Mouse (Mus musculus): Measurements from ENCODE around the gene Ccng1.

The Ccng1 gene

DNA sequence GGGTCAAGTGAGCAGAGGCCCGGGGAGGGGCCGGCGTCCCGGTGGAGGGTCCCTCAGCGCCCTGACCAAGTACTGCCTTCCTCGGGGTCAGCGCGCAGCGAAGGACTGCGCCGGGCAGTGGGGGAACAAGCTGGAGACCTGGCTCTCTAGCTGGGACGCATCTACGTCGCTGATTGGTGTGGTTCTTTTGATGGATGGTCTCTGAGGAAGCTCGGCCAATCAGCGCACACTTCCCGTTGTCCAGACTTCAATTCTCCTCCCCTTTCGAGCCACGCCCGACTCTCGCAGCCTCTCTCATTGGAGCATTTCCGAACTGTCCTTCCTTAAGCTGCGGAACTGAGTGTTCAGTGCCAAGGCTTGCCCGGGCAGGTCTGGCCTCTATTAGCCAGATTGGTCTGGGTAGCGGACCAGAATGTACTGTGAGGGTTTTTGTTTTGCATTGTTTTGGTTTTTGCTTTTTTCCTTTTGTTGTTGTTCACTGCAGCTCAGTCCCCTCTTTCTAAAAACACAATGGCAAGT lies at the start of gene Ccng1:
Ccng1 (minus strand) TSS at position 203 of the 519 bp plus-strand sequence.
- ChIA-PET CTCF (interaction anchor here in 2 of 4 experiments (0.8 to 1.0 kb wide), 2 partner anchors 18 to 22 kb away, joined by 3 read pairs; partner anchors contain the start of genes Hmmr (in 1 of the 2) and Nudcd2 (in 1 of the 2)), POLR2A (interaction anchor here (0.7 to 12.7 kb wide), 77 partner anchors 10 to 1356 kb away, joined by 3 to 290 read pairs (median 5); partner anchors contain the start of genes Hmmr (in 4 of the 4), Nudcd2 (in 4 of the 4) and Mat2b (in 3 of the 4))

DNA sequence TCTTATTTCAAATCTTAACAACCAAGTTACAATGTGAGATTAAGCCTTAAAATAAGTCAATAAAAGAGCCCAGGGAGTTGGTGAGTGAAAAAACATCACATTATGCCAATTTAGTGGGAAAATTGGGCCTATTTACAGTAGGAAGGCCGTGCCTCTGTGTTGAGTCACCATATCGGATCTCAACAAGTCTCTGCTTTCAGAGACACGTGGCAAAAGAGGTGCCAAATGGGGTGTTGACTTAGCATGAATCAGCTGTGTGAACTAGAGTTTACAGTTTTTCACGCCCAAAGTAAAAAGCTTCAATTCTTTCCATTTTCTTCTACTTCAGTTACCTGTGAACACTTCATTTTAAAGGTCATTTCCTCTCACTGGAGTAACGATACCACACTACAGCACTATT lies 35.2 kb upstream of the Ccng1 start:
- CTCF ChIA-PET, result no interaction called here
- POLR2A ChIA-PET, result interaction anchor here in 1 of 4 experiments (0.6 kb wide), 1 partner anchor 106 kb away, joined by 3 read pairs; no protein-coding TSS in a partner anchor

DNA sequence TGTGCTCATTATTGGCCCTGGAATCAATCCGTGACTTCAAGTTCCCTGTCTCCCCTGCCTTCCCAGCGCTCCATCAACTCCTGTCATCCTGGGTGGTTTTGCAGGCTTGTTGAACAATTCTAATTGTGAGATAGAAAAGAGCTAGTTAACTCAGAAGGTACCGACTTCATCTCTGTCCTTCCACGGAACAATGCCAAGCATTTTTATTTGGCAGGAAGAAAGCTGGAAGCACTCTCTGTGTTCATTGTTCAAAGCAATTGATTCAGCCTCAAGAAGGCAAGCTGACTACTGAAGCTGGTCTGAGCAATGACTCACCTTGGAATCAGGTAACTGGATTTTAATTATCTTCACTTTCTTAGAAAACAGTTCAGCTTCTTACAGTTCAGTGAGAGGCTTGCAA lies 34.6 kb upstream of the Ccng1 start:
- CTCF ChIA-PET, result no interaction called here

DNA sequence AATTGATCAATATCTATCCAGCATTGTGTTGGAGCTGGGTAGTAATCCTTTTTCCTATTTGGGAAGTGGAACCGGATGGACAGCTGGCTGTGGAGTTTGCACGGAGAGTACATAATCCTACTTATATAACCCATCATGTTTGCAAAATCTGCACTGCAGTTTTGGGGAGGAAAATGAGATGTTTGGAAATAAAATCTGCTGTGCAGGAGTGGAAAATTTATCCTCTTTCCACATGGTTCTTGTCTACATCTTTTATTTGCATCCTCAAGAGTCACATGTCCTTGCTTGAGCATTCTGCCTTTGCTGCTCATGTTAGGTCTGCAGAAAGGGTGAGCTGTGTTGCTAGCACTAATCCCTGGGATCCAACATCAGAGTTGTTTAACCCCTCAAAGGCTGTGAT lies 31.8 kb upstream of the Ccng1 start:
- ChIA-PET POLR2A (no interaction called here), CTCF (no interaction called here)

More for the DNA sequence above, 34.6 kb upstream of the Ccng1 start:
- POLR2A ChIA-PET, result interaction anchor here in 1 of 4 experiments (0.6 kb wide), 1 partner anchor 105 kb away, joined by 3 read pairs; no protein-coding TSS in a partner anchor

DNA sequence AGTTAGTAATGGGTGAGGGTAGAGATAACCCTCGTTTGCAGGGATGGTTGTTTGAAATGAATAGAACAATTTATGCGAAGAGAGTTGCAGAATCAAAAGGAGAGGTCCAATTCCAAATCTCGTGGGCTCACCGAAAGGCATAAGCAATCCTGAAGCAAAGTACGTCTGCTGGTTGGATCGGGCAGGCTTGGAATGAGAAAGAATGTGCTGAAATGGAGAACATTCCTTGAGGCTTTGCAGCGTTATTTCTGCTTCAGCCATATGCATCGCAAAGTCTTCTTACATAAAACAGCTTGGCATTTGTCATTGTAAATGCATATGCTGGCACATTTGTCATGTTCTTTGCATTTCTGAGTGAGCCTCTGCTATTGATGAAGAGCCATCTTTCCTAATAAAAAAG lies 29.2 kb upstream of the Ccng1 start:
- CTCF ChIA-PET, result no interaction called here
- POLR2A ChIA-PET, result no interaction called here

DNA sequence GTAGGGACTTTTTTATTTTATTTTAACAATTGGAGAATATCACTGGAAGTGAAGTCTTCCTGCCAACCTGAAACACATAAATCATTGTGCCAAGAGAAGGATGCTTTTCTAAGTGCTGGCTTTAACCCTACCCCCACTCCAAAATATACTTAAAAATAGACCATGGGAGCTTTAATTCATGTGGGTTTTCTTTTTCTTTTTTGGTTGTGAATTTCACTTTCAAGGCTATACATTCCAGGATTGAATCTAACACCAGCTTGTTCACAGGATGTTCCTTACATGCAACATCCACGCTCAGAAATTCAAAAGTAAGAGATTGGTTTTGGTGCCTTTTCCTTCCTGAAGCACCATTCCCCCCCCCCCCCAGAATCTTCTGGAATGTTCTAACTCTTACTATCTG lies 28.2 kb upstream of the Ccng1 start:
- ChIA-PET POLR2A (interaction anchor here in 1 of 4 experiments (0.6 kb wide), 1 partner anchor 893 kb away, joined by 3 read pairs; no protein-coding TSS in a partner anchor), CTCF (no interaction called here)

DNA sequence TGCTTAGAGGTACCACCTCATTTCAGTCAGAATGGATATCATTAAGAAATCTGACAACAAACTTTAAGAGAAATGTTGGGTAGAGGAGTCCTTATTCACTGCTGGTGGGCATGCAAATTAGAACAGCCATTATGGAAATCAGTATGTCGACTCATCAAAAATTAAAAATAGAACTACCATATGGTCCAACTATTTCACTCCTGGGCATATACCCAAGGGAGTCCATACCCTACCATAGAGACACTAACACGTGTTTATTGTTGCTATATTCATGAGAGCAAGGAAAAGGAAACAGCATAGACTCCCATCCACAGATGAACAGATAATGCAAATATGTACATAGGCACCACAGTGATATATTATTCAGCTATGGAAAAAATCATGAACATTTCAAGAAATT lies 26.7 kb upstream of the Ccng1 start:
- CTCF ChIA-PET, result no interaction called here
- POLR2A ChIA-PET, result no interaction called here

DNA sequence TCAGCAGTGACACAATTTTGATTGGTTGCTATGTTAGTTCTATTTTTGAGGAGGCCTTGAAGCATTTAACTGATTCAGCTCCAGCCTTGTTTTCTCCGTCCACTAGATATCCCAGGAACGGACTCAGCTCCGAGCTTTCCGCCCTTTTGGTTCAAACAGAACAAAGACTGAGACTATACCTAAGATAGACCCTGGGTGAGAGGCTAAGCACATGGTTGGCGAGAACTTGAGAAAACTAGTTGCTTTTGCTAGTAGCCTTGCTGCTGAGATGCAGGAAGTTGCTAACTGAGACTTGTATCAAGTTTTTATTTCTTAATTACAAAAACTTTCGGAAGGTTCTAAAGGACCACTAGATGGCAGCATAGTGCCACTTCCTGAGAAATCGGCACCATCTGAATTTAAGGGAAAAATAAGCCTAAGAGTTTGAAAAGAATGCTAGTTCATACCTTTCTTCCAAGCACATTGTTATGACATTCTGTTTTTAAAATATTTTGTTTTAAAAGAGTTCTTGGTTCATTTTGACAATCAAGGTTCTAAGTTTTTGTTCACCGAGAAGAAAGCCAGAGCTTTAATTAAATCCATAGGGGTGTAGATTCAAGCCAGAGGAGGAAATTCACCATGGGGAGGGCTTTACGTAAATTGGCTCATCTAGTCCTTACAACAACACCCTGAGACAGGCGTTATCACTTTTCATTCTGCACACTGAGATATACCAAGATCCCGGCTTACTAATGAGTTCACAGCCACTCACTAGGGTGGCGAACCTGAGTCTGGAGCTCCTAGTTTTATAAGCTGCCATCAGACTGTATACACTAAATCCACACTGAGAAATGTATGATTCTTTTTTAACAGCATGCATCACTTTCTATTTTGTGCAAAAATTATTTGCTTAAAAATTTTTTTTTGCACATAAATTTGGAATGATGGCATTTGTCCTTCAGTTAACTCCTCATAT lies 20.5 kb upstream of the Ccng1 start:
- CTCF ChIA-PET, result interaction anchor here (0.5 to 1.2 kb wide), 7 partner anchors 10 to 739 kb away, joined by 3 to 6 read pairs (median 4); no protein-coding TSS in a partner anchor
- POLR2A ChIA-PET, result interaction anchor here in 2 of 4 experiments (0.7 to 1.3 kb wide), 2 partner anchors 21 to 81 kb away, joined by 3 to 4 read pairs; partner anchors contain the start of genes Ccng1 (in 1 of the 2) and Mat2b (in 1 of the 2)

DNA sequence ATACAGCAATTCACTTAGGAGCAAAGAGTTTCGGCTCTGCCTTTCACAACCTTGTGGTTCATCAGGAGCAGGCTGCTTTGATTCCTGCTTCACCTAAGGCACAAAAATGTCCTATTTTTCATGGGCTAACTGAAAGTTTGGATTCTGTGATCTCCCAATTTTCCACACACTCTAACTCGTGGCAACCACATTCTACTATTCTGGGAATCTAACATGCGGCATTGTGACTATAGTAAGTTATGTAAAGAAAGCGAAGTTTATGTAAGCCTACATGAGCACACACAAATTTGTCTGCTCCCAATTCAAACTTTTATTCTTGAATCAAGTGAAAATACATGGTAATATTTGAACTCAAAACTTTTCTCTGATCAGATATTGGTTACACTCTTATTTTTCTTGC lies 9.6 kb upstream of the Ccng1 start:
- ChIA-PET CTCF (no interaction called here), POLR2A (interaction anchor here in 2 of 4 experiments (1.0 to 1.6 kb wide), 3 partner anchors 9 to 10 kb away, joined by 4 to 7 read pairs (median 5); partner anchors contain the start of gene Ccng1 (in 2 of the 2))

DNA sequence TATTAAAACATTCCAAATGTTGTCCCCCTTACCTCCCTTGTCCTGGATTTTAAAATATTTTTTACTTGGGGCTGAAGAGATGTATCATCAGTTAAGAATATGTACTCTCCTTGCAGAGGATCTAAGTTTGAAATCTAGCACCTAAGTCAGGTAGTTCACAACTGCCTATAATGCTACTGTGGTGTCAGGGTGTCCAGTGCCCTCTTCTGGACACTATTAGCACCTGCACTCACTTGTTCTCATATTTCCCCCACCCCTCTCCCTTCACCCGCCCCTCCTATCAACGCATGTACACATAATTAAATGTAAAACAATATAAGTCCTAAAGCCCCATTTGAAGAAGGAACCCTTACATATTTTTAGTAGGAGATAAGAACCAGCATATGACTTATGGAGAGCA lies 8.3 kb upstream of the Ccng1 start:
- ChIA-PET CTCF (no interaction called here), POLR2A (interaction anchor here in 2 of 4 experiments (0.6 kb wide), 2 partner anchors 79 to 1855 kb away, joined by 3 to 4 read pairs; no protein-coding TSS in a partner anchor)

DNA sequence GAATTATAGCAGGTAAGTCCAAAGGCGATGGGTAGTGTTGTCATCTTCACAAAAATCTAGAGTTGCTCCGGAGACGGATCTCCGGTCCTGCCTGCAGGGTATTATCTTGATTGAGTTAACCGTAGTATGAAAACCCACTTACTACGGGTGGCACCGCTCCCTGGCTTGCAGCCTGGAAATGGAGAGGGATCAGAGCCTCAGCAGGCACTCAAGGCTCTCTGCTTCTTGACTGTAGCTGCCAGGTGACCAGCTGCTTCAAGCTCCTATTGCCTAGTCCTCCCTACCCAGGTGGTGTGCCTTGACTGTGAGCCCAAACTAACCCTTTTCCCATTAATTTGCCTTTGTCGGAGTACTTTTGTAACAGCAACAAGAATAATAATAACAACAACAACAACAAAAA lies 4.8 kb upstream of the Ccng1 start:
- CTCF ChIA-PET, result no interaction called here

DNA sequence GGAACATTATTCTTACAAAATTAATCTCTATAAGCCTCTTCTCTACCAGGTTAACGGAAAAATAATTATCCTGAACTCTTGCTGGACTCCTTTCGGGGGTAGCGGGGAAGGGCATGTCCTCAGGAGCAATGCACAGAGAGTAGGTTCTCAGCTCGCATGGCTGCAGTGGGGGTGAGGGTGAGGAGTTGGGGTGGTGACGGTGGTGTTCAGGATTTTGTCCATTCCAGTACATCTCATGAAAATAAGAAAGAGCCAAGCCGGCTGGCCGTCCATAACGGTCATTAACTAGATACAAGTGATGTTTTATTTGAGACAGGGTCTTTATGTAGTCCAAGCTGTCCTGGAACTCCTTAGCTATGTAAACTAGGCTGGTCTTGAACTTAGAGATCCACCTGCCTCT lies 857 bp upstream of the Ccng1 start:
- CTCF ChIA-PET, result no interaction called here
- POLR2A ChIA-PET, result interaction anchor here (0.6 to 12.7 kb wide), 35 partner anchors 8 to 1210 kb away, joined by 3 to 290 read pairs (median 11); partner anchors contain the start of genes Hmmr (in 4 of the 4), Nudcd2 (in 4 of the 4) and Mat2b (in 3 of the 4)

More for the DNA sequence above, 4.8 kb upstream of the Ccng1 start:
- POLR2A ChIA-PET, result interaction anchor here in 2 of 4 experiments (1.3 to 7.7 kb wide), 5 partner anchors 9 to 65 kb away, joined by 3 to 56 read pairs (median 4); partner anchors contain the start of genes Hmmr (in 2 of the 2), Nudcd2 (in 2 of the 2) and Mat2b (in 1 of the 2)

DNA sequence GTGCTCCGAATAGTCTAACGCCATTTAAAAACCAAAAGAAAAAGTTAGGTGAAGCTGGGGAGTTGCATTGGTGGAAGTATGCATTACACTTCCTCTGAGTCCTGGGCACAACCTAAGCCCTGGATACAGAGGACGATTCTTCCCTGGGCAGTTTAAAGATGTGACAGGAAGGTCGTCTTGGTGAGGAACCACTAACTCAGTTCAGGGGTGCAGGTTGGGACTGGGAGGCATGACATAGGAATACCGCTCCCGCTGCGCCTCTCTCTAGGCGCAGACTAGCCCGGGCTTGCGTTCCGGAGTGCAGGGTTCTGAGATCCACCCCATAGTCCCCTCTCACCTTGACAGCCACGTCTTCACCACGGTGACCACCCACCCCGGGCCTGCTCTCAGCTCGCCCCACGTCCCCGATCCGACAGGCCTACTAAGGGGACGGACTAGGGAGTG lies 425 bp downstream of the Ccng1 start:
- CTCF ChIA-PET, result interaction anchor here in 2 of 4 experiments (0.7 to 1.0 kb wide), 3 partner anchors 17 to 67 kb away, joined by 3 read pairs; partner anchors contain the start of genes Hmmr (in 1 of the 2) and Nudcd2 (in 1 of the 2)

DNA sequence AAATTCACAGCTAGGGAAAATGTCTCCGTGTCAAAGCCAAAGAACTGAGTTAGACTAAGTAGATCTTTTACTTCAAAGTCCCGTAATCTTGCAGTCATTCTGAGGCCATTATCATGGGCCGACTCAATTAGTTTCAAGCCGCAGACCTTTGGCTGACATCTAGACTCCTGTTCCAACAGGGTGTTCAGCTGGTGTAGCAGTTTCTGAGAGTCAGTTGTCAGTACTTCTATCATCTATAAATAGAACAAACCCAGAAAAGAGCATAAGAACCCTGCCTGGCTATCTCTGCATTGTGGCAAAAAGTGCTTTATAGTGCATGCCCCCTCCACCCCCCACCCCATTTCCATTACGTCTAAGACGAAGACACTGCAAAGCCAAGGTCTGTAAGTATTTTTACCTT lies 1.3 kb downstream of the Ccng1 start:
- CTCF ChIA-PET, result interaction anchor here in 1 of 4 experiments (0.7 kb wide), 1 partner anchor 66 kb away, joined by 3 read pairs; no protein-coding TSS in a partner anchor
- POLR2A ChIA-PET, result interaction anchor here (0.6 to 12.7 kb wide), 36 partner anchors 9 to 77 kb away, joined by 3 to 290 read pairs (median 16); partner anchors contain the start of genes Hmmr (in 3 of the 4), Mat2b (in 3 of the 4) and Nudcd2 (in 3 of the 4)

More for the DNA sequence above, 425 bp downstream of the Ccng1 start:
- POLR2A ChIA-PET, result interaction anchor here (0.6 to 12.7 kb wide), 80 partner anchors 9 to 1356 kb away, joined by 3 to 290 read pairs (median 5); partner anchors contain the start of genes Hmmr (in 4 of the 4), Nudcd2 (in 4 of the 4) and Mat2b (in 3 of the 4)

DNA sequence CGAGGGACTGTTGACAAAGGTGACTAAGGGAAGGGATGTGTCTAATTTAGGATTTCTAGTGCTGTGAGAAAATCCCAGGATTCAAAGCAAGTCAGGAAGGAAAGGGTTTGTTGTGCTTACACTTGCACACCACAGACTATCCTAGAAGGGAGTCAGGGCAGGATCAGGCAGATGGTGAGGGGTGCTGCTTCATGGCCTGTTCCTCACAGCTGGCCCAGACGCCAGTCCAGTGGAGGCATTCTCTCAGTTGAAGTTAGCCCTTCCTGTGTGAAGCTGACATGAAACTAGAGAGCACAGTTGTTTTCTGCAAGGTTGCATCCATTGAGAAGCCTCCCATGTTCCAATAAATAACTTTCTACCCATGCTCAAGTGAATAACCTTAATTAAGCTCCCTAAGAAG lies 7.4 kb downstream of the Ccng1 start:
- CTCF ChIA-PET, result no interaction called here
- POLR2A ChIA-PET, result interaction anchor here (0.6 to 12.7 kb wide), 14 partner anchors 9 to 54 kb away, joined by 3 to 290 read pairs (median 4); partner anchors contain the start of genes Hmmr (in 4 of the 4), Nudcd2 (in 3 of the 4) and Mat2b (in 1 of the 4)

DNA sequence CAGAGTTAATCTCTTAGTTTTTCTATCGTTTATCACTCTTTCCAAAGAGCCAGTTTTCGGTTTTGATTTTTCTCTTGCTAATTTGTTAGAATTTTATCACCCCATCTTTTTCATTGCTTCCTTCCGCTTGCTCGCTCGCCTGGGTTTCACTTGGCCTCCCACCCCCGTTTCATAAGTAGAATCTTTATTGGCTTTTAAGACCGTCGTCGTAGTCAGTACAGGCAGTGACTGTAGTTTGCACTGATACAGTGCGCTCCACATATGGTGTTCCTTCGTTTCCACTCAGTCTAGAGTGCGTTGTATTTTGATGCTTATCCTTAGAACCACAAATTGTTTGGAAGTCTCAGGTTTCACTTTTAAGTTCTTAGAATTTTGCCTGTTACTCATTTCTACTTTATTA lies 8.8 kb downstream of the Ccng1 start:
- POLR2A ChIA-PET, result interaction anchor here in 3 of 4 experiments (0.8 to 12.7 kb wide), 14 partner anchors 8 to 60 kb away, joined by 3 to 290 read pairs (median 17); partner anchors contain the start of genes Ccng1 (in 3 of the 3), Hmmr (in 2 of the 3), Mat2b (in 2 of the 3) and Nudcd2 (in 2 of the 3)
- CTCF ChIA-PET, result no interaction called here

DNA sequence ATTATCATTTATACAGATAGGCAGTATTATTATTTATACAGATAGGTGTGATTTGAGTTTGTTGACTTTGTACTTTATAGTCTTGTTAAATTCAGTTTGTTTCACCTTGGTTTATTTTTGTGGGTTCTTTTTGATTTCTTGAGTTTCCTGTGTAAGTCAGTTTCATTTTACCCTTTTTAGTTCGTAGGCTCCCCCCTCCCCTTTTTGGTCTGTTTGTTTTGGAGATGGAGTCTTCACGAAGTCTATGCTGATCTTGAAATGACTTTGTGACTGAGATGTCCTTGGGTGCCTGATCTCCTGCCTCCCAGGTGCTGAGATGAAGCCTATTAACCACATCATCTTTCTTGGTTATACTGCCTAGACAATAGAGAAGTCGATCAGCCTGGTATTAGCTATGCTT lies 10.8 kb downstream of the Ccng1 start:
- POLR2A ChIA-PET, result interaction anchor here (0.6 to 12.7 kb wide), 11 partner anchors 7 to 56 kb away, joined by 3 to 96 read pairs (median 16); partner anchors contain the start of genes Ccng1 (in 3 of the 4), Hmmr (in 3 of the 4) and Nudcd2 (in 3 of the 4)
- CTCF ChIA-PET, result no interaction called here

DNA sequence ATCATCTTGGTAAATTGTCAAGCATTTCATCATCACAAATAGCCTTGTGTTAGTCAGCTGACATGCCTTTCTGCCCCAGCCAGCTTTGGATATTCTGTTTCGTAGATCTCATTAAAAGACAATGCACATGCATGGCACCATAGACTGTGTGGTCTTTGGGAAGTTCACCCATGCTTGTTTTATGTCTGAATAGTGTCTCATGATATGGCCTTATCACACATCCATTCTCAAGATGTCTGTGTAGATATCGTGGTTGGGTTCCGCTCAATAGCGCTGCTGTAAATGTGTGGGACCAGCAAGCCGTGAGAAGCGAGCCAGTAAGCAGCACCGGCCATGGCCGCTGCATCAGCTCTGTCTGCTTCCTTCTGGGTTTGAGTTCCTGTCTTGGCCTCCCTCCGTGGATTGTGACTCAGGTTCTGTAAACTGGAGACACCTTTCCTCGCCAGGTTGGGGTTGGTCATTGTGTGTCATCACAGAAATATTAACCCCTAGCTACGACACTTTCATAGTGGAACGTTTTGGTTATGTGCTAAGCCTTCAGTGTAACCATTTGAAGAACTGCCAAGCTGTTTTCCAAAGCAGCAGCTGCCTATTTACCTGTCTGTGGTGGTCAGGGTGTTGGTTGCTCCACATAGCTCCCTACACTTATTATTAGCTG lies 13.4 kb downstream of the Ccng1 start:
- ChIA-PET POLR2A (interaction anchor here (0.7 to 7.2 kb wide), 29 partner anchors 8 to 62 kb away, joined by 3 to 71 read pairs (median 5); partner anchors contain the start of genes Ccng1 (in 4 of the 4), Hmmr (in 4 of the 4), Nudcd2 (in 4 of the 4) and Mat2b (in 2 of the 4)), CTCF (no interaction called here)
